Mouse (Mus musculus) embryonic facial prominence, embryonic 15.5 days (tissue): ENCODE measurements at regions not wholly inside any gene's neighbourhood (a gene's known extent, or its start where the extent isn't known, plus 50 kb on each side); places are given as distances from the start of the nearest gene placed in this dataset.

Experiments
- ATAC-seq: fragments of 200-750 bp; cut with Nextera tagmentation; 2 replicates; pipeline ENCODE4 v1.8.0; 2017; ENCODE audit warnings: low read depth, moderate TSS enrichment; ENCODE audit not compliant: insufficient number of reproducible peaks, low FRiP score, low TSS enrichment
- H3K27ac ChIP-seq: fragments of 300-500 bp; sonication (generic); replicated peaks from 2 replicates; pipeline ENCODE4 v1.5.1; 2015; ENCODE audit warnings: mild to moderate bottlenecking, inconsistent platforms
- H3K27me3 ChIP-seq: fragments of 300-500 bp; sonication (generic); 2 replicates; pipeline ENCODE4 v1.6.1; 2015; ENCODE audit warnings: inconsistent platforms
- H3K36me3 ChIP-seq: fragments of 300-500 bp; sonication (generic); 2 replicates; pipeline ENCODE4 v1.6.1; 2015; ENCODE audit warnings: mild to moderate bottlenecking, inconsistent platforms
- H3K4me1 ChIP-seq: fragments of 300-500 bp; sonication (generic); 2 replicates; pipeline ENCODE4 v1.6.1; 2015; ENCODE audit warnings: inconsistent platforms
- H3K4me2 ChIP-seq: fragments of 300-500 bp; sonication (generic); replicated peaks from 2 replicates; pipeline ENCODE4 v1.6.1; 2015; ENCODE audit warnings: mild to moderate bottlenecking, inconsistent platforms
- H3K4me3 ChIP-seq: fragments of 300-500 bp; sonication (generic); replicated peaks from 2 replicates; pipeline ENCODE4 v1.5.1; 2015; ENCODE audit warnings: mild to moderate bottlenecking, inconsistent platforms
- H3K9ac ChIP-seq: fragments of 300-500 bp; sonication (generic); 2 replicates; pipeline ENCODE4 v1.6.1; 2015; ENCODE audit warnings: inconsistent platforms
- H3K9me3 ChIP-seq: fragments of 300-500 bp; sonication (generic); replicated peaks from 2 replicates; pipeline ENCODE4 v1.6.1; 2016; ENCODE audit warnings: inconsistent platforms
- WGBS: fragments of 180-500 bp; shearing (Covaris S2); methylation state at CpG from one replicate; pipeline ENCODE4 v1.1.7; 2015; 5-methylcytosine and 5-hydroxymethylcytosine counted together

GRCm38 (mm10) chr3:10823022-10823421 is 487.5 kb upstream of the Gm38303 start:
- no peaks in the 10 kb centered on the region for H3K9me3 ChIP-seq
- no peaks in the 10 kb centered on the region for H3K4me1 ChIP-seq
- no peak overlapping the region for H3K4me3 ChIP-seq
- H3K9ac ChIP-seq, result no peak overlapping the region
- H3K27ac ChIP-seq, result no peak overlapping the region
- H3K4me2 ChIP-seq, result no peak overlapping the region
- WGBS, result 63% methylated on average over 1 of the region's 1 CpGs
- no peaks in the 10 kb centered on the region for H3K36me3 ChIP-seq
- H3K27me3 ChIP-seq, result no peaks in the 10 kb centered on the region
- ATAC-seq, result no peak

DNA sequence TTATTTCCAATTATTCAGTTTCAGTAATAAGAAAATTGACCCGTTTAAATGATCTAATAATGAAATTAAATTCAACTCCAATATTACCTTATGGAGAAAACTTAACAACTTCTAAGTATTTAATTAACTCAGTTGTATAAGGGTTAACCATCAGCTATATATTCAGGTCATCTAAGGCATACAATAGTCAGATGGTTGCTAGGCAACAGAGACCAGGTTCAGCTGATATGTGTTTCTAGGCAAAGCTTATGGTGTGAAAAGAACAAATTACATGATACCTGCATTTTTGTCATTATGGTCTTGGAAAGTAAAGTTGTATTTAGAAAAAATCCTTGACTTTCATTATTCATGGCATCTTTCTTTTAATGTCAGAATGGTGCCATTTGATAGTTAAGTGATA is 487.1 kb upstream of the Gm38303 start:
- Histone ChIP-seq H3K27me3 (no peaks in the 10 kb centered on the region), H3K9me3 (no peaks in the 10 kb centered on the region), H3K4me1 (no peaks in the 10 kb centered on the region), H3K36me3 (no peaks in the 10 kb centered on the region), H3K9ac (no peak overlapping the region), H3K4me2 (no peak overlapping the region), H3K27ac (no peak overlapping the region), H3K4me3 (no peak overlapping the region)
- WGBS, result 79% methylated on average over 1 of the region's 1 CpGs
- no peak for ATAC-seq

- H3K36me3 ChIP-seq, result no peaks in the 10 kb centered on the region
- peak; percentile 82; the same call in 1 of the 2 replicates for ATAC-seq
- no peak overlapping the region for H3K27ac ChIP-seq
- H3K4me2 ChIP-seq, result no peak overlapping the region
- no peak overlapping the region for H3K9ac ChIP-seq
- no peak overlapping the region for H3K4me3 ChIP-seq
- WGBS, result 55% methylated on average over 10 of the region's 10 CpGs
- no peaks in the 10 kb centered on the region for H3K4me1 ChIP-seq
- H3K9me3 ChIP-seq, result no peaks in the 10 kb centered on the region
- no peaks in the 10 kb centered on the region for H3K27me3 ChIP-seq
These were observed 440.9 kb upstream of the Gm38303 start for GRCm38 (mm10) chr3:10776258-10776995.
